ENCODE assay signal across 31 mouse cellular contexts in genomic region chr17:84034801-84035200, GRCm38 (mm10).
A peak's percentile ranks its signal among the peaks of the same experiment; 100 is the strongest.
DNase-seq lines count a peak whose midpoint lies in the region; ATAC-seq and TF ChIP-seq lines count a peak whose summit lies in the region.
"Had no signal": no experiment of that assay in that cellular context is flagged by ENCODE, and none has a peak within 500 bp of the region (broad histone marks: within the 10 kb centered on the region; RNA-seq: fewer than 3 reads in every experiment).

No protein-coding gene starts in this region.

- ATAC-seq in forebrain, postnatal 0 days, result no peak
- ATAC-seq in limb, embryonic 12.5 days (ENCODE audit: insufficient number of reproducible peaks, insufficient read depth, low FRiP score, low TSS enrichment, low read depth), result no peak
- ATAC-seq in neutrophil, adult 5-6 weeks (ENCODE audit: extremely low read depth, insufficient number of reproducible peaks, low FRiP score, poor library complexity, severe bottlenecking), result peak; percentile 34; the same call in 1 of the 2 replicates
- no peak for ATAC-seq in hindbrain, embryonic 12.5 days (ENCODE audit: low FRiP score)
- ATAC-seq: activated CD4-positive, CD25-positive, alpha-beta regulatory T cell, adult 4 months; forebrain, embryonic 14.5 days; inflammation-experienced regulatory T-cells, adult 6 months; midbrain, embryonic 15.5 days had no signal

- 91% methylated on average over 1 of the region's 1 CpGs for WGBS in forebrain, embryonic 10.5 days
- 95% methylated on average over 1 of the region's 1 CpGs for WGBS in forebrain, postnatal 0 days
- 100% methylated on average over 1 of the region's 1 CpGs for WGBS in limb, embryonic 12.5 days
- WGBS in heart, embryonic 10.5 days, result 85% methylated on average over 1 of the region's 1 CpGs
- WGBS in hindbrain, embryonic 12.5 days, result 97% methylated on average over 1 of the region's 1 CpGs

- peaks cover 3% of the 10 kb centered on the region; the same call in 1 of the 2 replicates for H3K9me3 ChIP-seq in forebrain, embryonic 10.5 days
- H3K9me3 ChIP-seq in forebrain, postnatal 0 days (ENCODE audit: low read length), result no peaks in the 10 kb centered on the region
- peaks cover 4% of the 10 kb centered on the region; the same call in 1 of the 2 replicates for H3K9me3 ChIP-seq in limb, embryonic 12.5 days
- H3K9me3 ChIP-seq in heart, embryonic 10.5 days, result no peaks in the 10 kb centered on the region
- H3K9me3 ChIP-seq in hindbrain, embryonic 12.5 days (replicated peaks), result no peaks in the 10 kb centered on the region
- H3K9me3 ChIP-seq: heart, embryonic 13.5 days; hindbrain, embryonic 15.5 days; kidney, embryonic 15.5 days; liver, embryonic 15.5 days; midbrain, embryonic 15.5 days; neural tube, embryonic 12.5 days had no signal

- H3K4me3 ChIP-seq in forebrain, embryonic 10.5 days, result no peak overlapping the region
- no peak overlapping the region for H3K4me3 ChIP-seq in forebrain, postnatal 0 days (ENCODE audit: low read depth, low read length)
- no peak overlapping the region for H3K4me3 ChIP-seq in brown adipose tissue, adult 24 weeks (ENCODE audit: insufficient read depth, low read depth, low read length)
- H3K4me3 ChIP-seq in limb, embryonic 12.5 days (replicated peaks), result no peak overlapping the region
- H3K4me3 ChIP-seq in heart, embryonic 10.5 days, result no peak overlapping the region
- H3K4me3 ChIP-seq in hindbrain, embryonic 12.5 days, result no peak overlapping the region
- H3K4me3 ChIP-seq: heart, embryonic 13.5 days; hindbrain, embryonic 15.5 days; kidney, embryonic 15.5 days; liver, embryonic 15.5 days; midbrain, embryonic 15.5 days; myocyte; neural tube, embryonic 12.5 days had no signal

- H3K36me3 ChIP-seq in forebrain, embryonic 10.5 days (replicated peaks), result no peaks in the 10 kb centered on the region
- H3K36me3 ChIP-seq in forebrain, postnatal 0 days (ENCODE audit: insufficient read depth), result no peaks in the 10 kb centered on the region
- no peaks in the 10 kb centered on the region for H3K36me3 ChIP-seq in limb, embryonic 12.5 days
- H3K36me3 ChIP-seq in heart, embryonic 10.5 days, result no peaks in the 10 kb centered on the region
- H3K36me3 ChIP-seq in hindbrain, embryonic 12.5 days, result no peaks in the 10 kb centered on the region
- H3K36me3 ChIP-seq: heart, embryonic 13.5 days; hindbrain, embryonic 15.5 days; kidney, embryonic 15.5 days; liver, embryonic 15.5 days; midbrain, embryonic 15.5 days; neural tube, embryonic 12.5 days had no signal

- no peak for DNase-seq in forebrain, embryonic 10.5 days (ENCODE audit: extremely low spot score, low spot score)
- DNase-seq in forebrain, postnatal 0 days, result no peak
- no peak for DNase-seq in heart, embryonic 10.5 days (ENCODE audit: low spot score)
- DNase-seq: adrenal gland, adult 2 months; adrenal gland, postnatal 36 days; cerebellum, adult 11-12 months; cerebellum, adult 9-11 months; gastrocnemius, postnatal 25 days; heart, adult 18-20 months; heart, postnatal 10 days; kidney, adult 11 months; kidney, postnatal 25 days; left cerebral cortex, postnatal 4 days; liver; lung, postnatal 36 days; thymus, postnatal 14 days had no signal

- peaks cover 37% of the 10 kb centered on the region for H3K4me1 ChIP-seq in forebrain, embryonic 10.5 days
- no peaks in the 10 kb centered on the region for H3K4me1 ChIP-seq in forebrain, postnatal 0 days (ENCODE audit: insufficient read depth)
- H3K4me1 ChIP-seq in brown adipose tissue, adult 24 weeks (ENCODE audit: control insufficient read depth, insufficient read depth, insufficient read length, low read length), result peaks cover 28% of the 10 kb centered on the region
- H3K4me1 ChIP-seq in limb, embryonic 12.5 days (replicated peaks), result peaks cover 56% of the 10 kb centered on the region
- H3K4me1 ChIP-seq in heart, embryonic 10.5 days, result peaks cover 47% of the 10 kb centered on the region
- H3K4me1 ChIP-seq in hindbrain, embryonic 12.5 days, result peaks cover 7% of the 10 kb centered on the region; the same call in 1 of the 2 replicates
- H3K4me1 ChIP-seq: midbrain, embryonic 15.5 days had no signal

- no peak overlapping the region for H3K4me2 ChIP-seq in forebrain, postnatal 0 days (ENCODE audit: low read depth)
- H3K4me2 ChIP-seq in limb, embryonic 12.5 days, result no peak overlapping the region
- H3K4me2 ChIP-seq in hindbrain, embryonic 12.5 days (replicated peaks), result no peak overlapping the region
- H3K4me2 ChIP-seq: heart, embryonic 13.5 days; hindbrain, embryonic 15.5 days; kidney, embryonic 15.5 days; liver, embryonic 15.5 days; midbrain, embryonic 15.5 days; neural tube, embryonic 12.5 days had no signal

- no peak overlapping the region for H3K9ac ChIP-seq in forebrain, postnatal 0 days
- no peak overlapping the region for H3K9ac ChIP-seq in limb, embryonic 12.5 days (replicated peaks)
- no peak overlapping the region for H3K9ac ChIP-seq in hindbrain, embryonic 12.5 days
- H3K9ac ChIP-seq: heart, embryonic 13.5 days; hindbrain, embryonic 15.5 days; kidney, embryonic 15.5 days; liver, embryonic 15.5 days; midbrain, embryonic 15.5 days; neural tube, embryonic 12.5 days had no signal

- peak overlapping the region; percentile 11; the same call in 1 of the 2 replicates for H3K27ac ChIP-seq in forebrain, embryonic 10.5 days
- H3K27ac ChIP-seq in forebrain, postnatal 0 days (ENCODE audit: low read depth, low read length), result no peak overlapping the region
- H3K27ac ChIP-seq in brown adipose tissue, adult 24 weeks (replicated peaks; ENCODE audit: low read depth, low read length), result 0 out of 2 replicates have a peak overlapping the region, but pooled peaks have one; percentile 6
- 0 out of 2 replicates have a peak overlapping the region, but pooled peaks have one; percentile 8 for H3K27ac ChIP-seq in limb, embryonic 12.5 days
- no peak overlapping the region for H3K27ac ChIP-seq in heart, embryonic 10.5 days
- H3K27ac ChIP-seq in hindbrain, embryonic 12.5 days, result no peak overlapping the region
- H3K27ac ChIP-seq: heart, embryonic 13.5 days; hindbrain, embryonic 15.5 days; liver, embryonic 15.5 days; midbrain, embryonic 15.5 days; neural tube, embryonic 12.5 days had no signal

- no peak for TF ChIP-seq CTCF in forebrain, postnatal 0 days (IDR thresholded peaks at IDR 0.05; ENCODE audit: low read depth)

- peaks cover 12% of the 10 kb centered on the region for H3K27me3 ChIP-seq in forebrain, embryonic 10.5 days (ENCODE audit: poor library complexity, severe bottlenecking)
- no peaks in the 10 kb centered on the region for H3K27me3 ChIP-seq in forebrain, postnatal 0 days (ENCODE audit: insufficient read depth, low read length)
- no peaks in the 10 kb centered on the region for H3K27me3 ChIP-seq in limb, embryonic 12.5 days
- peaks cover 14% of the 10 kb centered on the region for H3K27me3 ChIP-seq in heart, embryonic 10.5 days (ENCODE audit: insufficient read depth, poor library complexity, severe bottlenecking)
- H3K27me3 ChIP-seq in hindbrain, embryonic 12.5 days, result 0 out of 2 replicates have a peak, but pooled peaks cover 3% of the 10 kb centered on the region
- H3K27me3 ChIP-seq: CH12.LX; heart, embryonic 13.5 days; hindbrain, embryonic 15.5 days; kidney, embryonic 15.5 days; liver, embryonic 15.5 days; midbrain, embryonic 15.5 days; neural tube, embryonic 12.5 days had no signal

Comparison
In these comparisons a context has a peak if more than half of its experiments do, and no peak if none do; other contexts are left out.
1. H3K27ac ChIP-seq: peak in forebrain, embryonic 10.5 days (single experiment), brown adipose tissue, adult 24 weeks (single experiment) and limb, embryonic 12.5 days (single experiment); none in forebrain, postnatal 0 days (single experiment), heart, embryonic 10.5 days (single experiment) and hindbrain, embryonic 12.5 days (single experiment).